Mouse (Mus musculus) right cerebral cortex, postnatal 14 days (tissue): ENCODE results near the gene Myh9.

Source experiments
- DNase-seq: peaks from one replicate; pipeline ENCODE4 v3.0.0; 2022

Myh9 gene

DNA sequence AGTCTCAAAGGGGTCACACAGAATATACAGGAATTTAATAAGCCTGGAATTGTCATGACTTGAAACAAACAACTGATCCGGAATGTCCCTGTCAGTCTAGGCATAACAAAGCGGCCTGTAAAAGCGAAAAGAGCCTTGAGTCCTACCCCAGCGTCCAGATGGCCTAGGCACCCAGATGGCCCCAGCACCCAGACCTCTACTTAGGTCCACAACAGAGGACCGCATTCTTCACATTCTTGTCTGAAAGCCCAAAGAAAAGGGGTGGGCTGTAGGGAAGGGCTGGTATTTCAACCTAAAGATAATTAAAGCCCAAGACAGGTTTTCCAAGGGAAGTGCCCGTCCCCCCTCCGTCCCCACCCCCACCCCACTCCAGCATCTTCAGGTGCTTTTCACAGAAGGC is 14.6 kb downstream of the Myh9 start:
- no peak for DNase-seq

GRCm38 (mm10) chr15:77825382-77825781 is 16.6 kb downstream of the Myh9 start:
- no peak for DNase-seq

- no peak for DNase-seq
These were observed 17.7 kb downstream of the Myh9 start for GRCm38 (mm10) chr15:77824321-77824720.

GRCm38 (mm10) chr15:77823634-77824033 is 18.3 kb downstream of the Myh9 start:
- no peak for DNase-seq

DNA sequence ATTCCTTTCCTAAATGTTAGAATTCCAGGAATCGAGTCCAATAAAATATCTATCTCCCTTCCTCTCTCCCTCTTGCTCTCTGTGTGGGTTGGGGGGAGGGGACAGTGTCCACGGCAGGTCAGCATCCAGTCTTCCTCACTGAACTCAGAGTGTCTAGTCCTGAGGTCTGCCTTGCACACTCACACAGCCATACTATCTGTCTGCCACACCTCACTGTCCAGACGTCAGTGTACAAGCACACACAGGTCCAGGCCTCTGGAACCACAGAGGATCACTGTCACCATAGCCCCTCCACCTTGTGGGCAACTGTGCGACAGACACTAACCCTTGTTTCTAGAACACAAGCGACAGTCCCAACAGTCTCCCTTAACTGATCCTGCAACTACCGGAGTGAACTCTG is 18.8 kb downstream of the Myh9 start:
- no peak for DNase-seq

GRCm38 (mm10) chr15:77822671-77823070 is 19.3 kb downstream of the Myh9 start:
- no peak for DNase-seq

DNA sequence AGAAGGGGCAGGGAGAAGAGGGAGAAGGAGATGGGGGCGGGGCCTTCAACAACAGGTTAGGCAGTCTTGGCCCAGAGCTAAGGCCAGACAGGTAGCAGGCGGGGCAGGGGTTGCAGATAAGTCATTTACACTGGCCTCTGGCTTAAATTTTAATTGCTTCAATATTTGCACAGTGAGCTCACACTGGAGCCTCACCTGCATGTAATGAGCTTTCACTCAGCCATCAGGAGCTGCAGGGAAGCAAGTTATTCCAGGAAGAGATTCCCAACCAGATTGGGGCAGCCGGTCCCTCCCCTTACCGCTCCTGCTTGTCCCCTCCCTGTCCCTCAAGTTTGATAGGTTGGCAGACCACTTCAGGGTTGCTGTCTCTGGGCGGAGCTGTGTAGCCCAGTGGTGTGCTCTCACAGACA is 19.9 kb downstream of the Myh9 start:
- no peak for DNase-seq

GRCm38 (mm10) chr15:77821424-77821823 is 20.6 kb downstream of the Myh9 start:
- DNase-seq: no peak

- DNase-seq: no peak
These were observed 21.4 kb downstream of the Myh9 start for GRCm38 (mm10) chr15:77820480-77821163.

- DNase-seq: no peak
These were observed 22.0 kb downstream of the Myh9 start for GRCm38 (mm10) chr15:77819894-77820387.

DNA sequence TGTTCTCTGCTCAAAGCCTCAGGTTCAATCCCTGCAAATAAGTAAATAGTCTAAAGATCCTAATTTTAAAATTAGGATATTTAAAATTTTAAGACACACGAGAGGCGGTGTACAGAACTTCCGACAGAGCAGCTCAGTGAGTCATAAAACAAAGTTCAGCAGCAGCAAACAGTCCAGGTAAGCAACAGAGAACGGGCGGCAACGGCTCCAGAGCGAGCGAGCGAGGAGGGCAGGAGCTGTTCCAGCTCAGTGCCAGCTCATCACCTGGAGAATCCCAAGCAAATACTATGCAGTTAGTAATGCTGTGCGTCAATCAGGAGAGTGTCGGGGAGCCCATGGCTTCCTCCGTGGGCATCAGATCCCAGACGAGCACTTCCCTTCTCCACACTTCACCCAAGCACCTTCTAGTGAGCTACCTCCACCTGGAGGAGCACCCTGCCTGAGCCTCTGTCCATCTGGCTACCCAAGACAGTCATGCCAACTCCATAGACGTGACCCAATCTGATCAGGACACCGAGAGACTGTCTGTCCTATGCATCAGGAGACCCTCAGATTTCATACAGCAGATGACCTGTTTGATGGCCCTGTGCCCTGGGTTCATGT is 23.3 kb downstream of the Myh9 start:
- no peak for DNase-seq

DNA sequence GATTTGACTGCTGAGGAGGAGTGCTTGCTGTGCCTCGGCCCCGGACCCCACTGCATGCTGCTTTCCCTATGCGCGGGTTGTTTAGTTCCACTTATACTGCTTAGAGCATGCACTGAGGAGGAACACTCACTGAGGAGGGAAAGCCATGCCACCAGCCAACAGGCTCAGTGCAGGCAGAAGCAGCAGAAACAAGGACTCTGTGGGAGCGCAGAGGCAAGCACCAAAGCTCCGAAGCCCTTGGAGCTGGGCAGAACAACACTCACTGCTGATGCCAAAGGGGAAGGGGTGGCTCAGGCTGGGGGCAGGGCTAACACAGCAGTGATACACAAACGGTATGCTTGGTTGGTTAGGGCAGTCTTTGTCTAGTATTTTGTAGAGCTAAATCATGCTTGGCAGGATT is 24.6 kb downstream of the Myh9 start:
- no peak for DNase-seq

DNA sequence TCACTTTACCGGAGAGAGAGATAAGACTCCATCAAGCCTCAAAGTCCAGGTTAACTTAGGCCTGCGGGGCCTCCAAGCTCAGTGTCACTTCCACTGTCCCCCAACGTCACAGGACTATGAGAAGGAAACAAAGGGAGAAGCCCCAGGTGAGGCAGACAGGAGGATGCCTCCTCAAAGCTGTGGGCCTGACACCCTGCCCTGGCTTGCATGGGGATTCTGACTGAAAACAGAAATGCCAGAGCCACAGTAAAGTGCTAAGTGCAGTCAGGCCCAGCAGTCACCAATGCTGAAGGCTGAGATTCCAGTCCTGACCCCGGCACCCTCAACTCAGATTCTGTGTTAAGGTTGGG is 25.4 kb downstream of the Myh9 start:
- DNase-seq: no peak

GRCm38 (mm10) chr15:77815867-77816600 is 25.9 kb downstream of the Myh9 start:
- DNase-seq: no peak

- no peak for DNase-seq
These were observed 28.2 kb downstream of the Myh9 start for GRCm38 (mm10) chr15:77813639-77814375.

DNA sequence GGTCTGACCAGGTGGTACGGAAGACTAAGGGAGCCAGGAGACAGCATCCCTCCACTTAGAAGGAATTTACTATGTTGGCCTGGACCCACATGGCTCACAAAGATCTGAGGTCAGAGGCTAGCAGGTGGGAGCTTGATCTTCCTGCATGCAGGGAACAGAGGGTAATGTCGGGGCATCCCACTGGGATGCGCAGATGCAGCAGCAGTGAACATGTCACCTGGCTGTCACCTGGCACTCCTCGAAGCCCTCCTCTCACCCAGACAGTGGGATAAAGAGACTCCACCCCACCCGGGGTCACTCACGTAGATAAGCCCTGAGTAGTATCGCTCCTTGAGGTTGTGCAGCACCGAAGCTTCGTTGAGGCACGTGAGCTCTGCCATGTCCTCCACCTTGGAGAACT is 29.4 kb downstream of the Myh9 start:
- no peak for DNase-seq

GRCm38 (mm10) chr15:77811099-77811760 is 30.7 kb downstream of the Myh9 start:
- no peak for DNase-seq

DNA sequence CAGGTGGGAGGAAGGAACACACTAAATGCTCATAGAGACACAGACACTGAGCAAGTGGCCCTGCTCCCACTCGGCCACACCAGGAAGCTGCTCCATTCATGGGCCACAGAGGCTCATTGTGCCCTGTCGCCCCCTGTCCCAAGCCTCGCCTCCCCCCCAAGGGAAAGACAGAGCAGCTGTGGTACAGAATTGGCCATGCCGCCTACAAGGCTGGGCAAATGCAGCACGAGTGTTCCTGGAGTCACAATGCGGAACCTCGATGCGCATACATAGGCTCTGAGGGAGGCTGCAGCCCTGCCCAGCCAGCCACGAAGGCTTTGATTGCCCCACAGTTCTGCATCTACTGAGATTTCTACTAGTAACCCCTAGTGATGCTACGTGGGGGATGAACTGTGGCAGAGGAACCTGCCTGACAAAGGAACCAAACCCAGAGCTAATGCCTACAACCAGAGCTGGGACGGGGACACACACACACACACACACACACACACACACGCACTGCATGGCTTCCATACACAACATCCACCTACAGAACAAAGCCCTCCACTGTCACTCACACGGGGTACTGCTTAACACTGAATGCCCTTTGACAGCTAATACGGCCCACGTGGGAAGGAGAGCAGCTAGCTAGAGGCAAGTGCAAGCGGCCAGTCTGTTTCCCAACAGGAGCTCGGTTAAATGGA is 31.4 kb downstream of the Myh9 start:
- no peak for DNase-seq

GRCm38 (mm10) chr15:77809434-77809833 is 32.5 kb downstream of the Myh9 start:
- DNase-seq: no peak

DNA sequence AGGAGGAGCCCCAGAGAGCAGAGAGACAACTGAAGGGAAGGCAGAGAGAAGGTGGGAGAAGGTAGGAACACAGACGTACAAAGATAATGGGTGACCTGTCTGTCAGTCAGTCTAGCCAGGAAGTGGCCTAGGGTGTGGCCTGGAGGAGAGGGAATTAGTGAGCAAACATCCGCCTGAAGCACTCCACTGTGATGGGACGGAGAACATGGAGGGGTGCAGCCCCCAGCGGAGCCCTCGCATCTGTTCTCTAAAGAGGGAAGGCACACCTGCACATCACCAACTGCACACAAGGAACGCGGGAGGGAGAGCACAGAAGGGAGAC is 34.8 kb downstream of the Myh9 start:
- no peak for DNase-seq

- no peak for DNase-seq
These were observed 35.3 kb downstream of the Myh9 start for GRCm38 (mm10) chr15:77806565-77807263.

GRCm38 (mm10) chr15:77805657-77806056 is 36.3 kb downstream of the Myh9 start:
- DNase-seq: no peak
